Mouse (Mus musculus) hindbrain, embryonic 16.5 days (tissue): ENCODE data around the gene 2610301B20Rik. TPM values are rescaled to one million over a fixed set of nuclear protein-coding genes. Genes with fewer than 3 reads are reported as not detected.
A peak's percentile ranks its signal among the peaks of the same experiment; 100 is the strongest.

Experiments used
- ATAC-seq: fragments of 200-750 bp; cut with Nextera tagmentation; 2 replicates; pipeline ENCODE4 v1.8.0; 2017; ENCODE audit warnings: moderate TSS enrichment, moderate library complexity
- H3K27ac ChIP-seq: fragments of 300-500 bp; sonication (generic); 2 replicates; pipeline ENCODE4 v1.5.1; 2014; ENCODE audit warnings: low read depth, mild to moderate bottlenecking, control low read depth, low read length, moderate library complexity
- H3K27me3 ChIP-seq: fragments of 300-500 bp; sonication (generic); replicated peaks from 2 replicates; pipeline ENCODE4 v1.6.1; 2014; ENCODE audit warnings: low read length; ENCODE audit not compliant: control insufficient read depth, insufficient read depth
- H3K36me3 ChIP-seq: fragments of 300-500 bp; sonication (generic); 2 replicates; pipeline ENCODE4 v1.6.1; 2014; ENCODE audit warnings: mild to moderate bottlenecking, low read length, moderate library complexity, mixed read lengths; ENCODE audit not compliant: control insufficient read depth, insufficient read depth
- H3K4me1 ChIP-seq: fragments of 300-500 bp; sonication (generic); 2 replicates; pipeline ENCODE4 v1.6.1; 2014; ENCODE audit warnings: low read depth, low read length; ENCODE audit not compliant: control insufficient read depth, insufficient read depth
- H3K4me2 ChIP-seq: fragments of 300-500 bp; sonication (generic); 2 replicates; pipeline ENCODE4 v1.6.1; 2014; ENCODE audit warnings: mild to moderate bottlenecking, low read length, control low read depth, moderate library complexity
- H3K4me3 ChIP-seq: fragments of 300-500 bp; sonication (generic); 2 replicates; pipeline ENCODE4 v1.5.1; 2014; ENCODE audit warnings: mild to moderate bottlenecking, low read length, control low read depth, moderate library complexity
- H3K9ac ChIP-seq: fragments of 300-500 bp; sonication (generic); 2 replicates; pipeline ENCODE4 v1.6.1; 2014; ENCODE audit warnings: low read depth, mild to moderate bottlenecking, control low read depth, low read length, moderate library complexity
- H3K9me3 ChIP-seq: fragments of 300-500 bp; sonication (generic); 2 replicates; pipeline ENCODE4 v1.6.1; 2014; ENCODE audit warnings: mild to moderate bottlenecking, low read length, moderate library complexity; ENCODE audit not compliant: control insufficient read depth
- WGBS: fragments of 180-500 bp; shearing (Covaris S2); extraction: QIAGEN DNeasy Blood & Tissue Kit; methylation state at CpG from one replicate; pipeline ENCODE4 v1.1.7; 2014; 5-methylcytosine and 5-hydroxymethylcytosine counted together
- polyA plus RNA-seq: library from polyadenylated mRNA; unstranded; fragments of >200 nt; fragmentation: Nextera tagmentation; extraction: Ambion mirVana; gene quantifications from 2 replicates; pipeline ENCODE4 v1.2.1, GENCODE M21; 2015

The 2610301B20Rik gene
- polyA plus RNA-seq, 1 experiment from 2014 or later, result 46.0 TPM

- no peaks in the 10 kb centered on the region for H3K9me3 ChIP-seq
- no peak overlapping the region for H3K4me3 ChIP-seq
- H3K27ac ChIP-seq, result no peak overlapping the region
- no peak overlapping the region for H3K9ac ChIP-seq
- 85% methylated on average over 8 of the region's 8 CpGs for WGBS
- H3K27me3 ChIP-seq, result no peaks in the 10 kb centered on the region
- H3K36me3 ChIP-seq, result no peaks in the 10 kb centered on the region
- no peak overlapping the region for H3K4me2 ChIP-seq
- H3K4me1 ChIP-seq, result no peaks in the 10 kb centered on the region; the same call in 1 of the 2 replicates
- ATAC-seq, result no peak
These were observed 44.1 kb downstream of the 2610301B20Rik start for GRCm38 (mm10) chr4:10918402-10918801.

DNA sequence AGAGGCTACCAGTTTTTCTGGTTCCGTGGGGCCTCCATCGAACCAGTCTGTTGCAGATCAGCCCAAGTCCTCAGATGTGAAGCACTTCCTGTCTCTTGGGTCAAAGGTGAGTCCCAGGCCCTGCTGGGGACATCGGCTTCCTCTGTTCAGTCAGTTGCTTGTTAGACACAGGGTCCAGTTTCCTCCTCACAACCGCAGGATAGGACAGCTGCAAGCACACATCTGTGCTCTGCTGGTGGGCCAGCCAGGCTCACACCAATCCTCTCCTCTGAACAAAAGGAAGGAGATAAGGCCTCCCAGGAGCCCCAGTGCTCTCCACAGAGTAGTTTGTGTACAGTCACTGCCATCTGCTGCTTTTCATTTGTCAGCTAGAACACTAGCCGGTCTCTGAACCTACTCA lies 44.8 kb downstream of the 2610301B20Rik start:
- no peaks in the 10 kb centered on the region for H3K27me3 ChIP-seq
- no peaks in the 10 kb centered on the region for H3K36me3 ChIP-seq
- H3K9me3 ChIP-seq, result no peaks in the 10 kb centered on the region
- ATAC-seq, result no peak
- 66% methylated on average over 5 of the region's 5 CpGs for WGBS
- no peak overlapping the region for H3K27ac ChIP-seq
- no peak overlapping the region for H3K9ac ChIP-seq
- no peaks in the 10 kb centered on the region; the same call in 1 of the 2 replicates for H3K4me1 ChIP-seq
- no peak overlapping the region for H3K4me3 ChIP-seq
- no peak overlapping the region for H3K4me2 ChIP-seq

GRCm38 (mm10) chr4:10919530-10919929 lies 45.2 kb downstream of the 2610301B20Rik start:
- Histone ChIP-seq H3K27me3 (no peaks in the 10 kb centered on the region), H3K4me2 (no peak overlapping the region), H3K9me3 (no peaks in the 10 kb centered on the region), H3K36me3 (no peaks in the 10 kb centered on the region), H3K9ac (no peak overlapping the region), H3K27ac (no peak overlapping the region), H3K4me1 (no peaks in the 10 kb centered on the region; the same call in 1 of the 2 replicates), H3K4me3 (no peak overlapping the region)
- WGBS, result 95% methylated on average over 3 of the region's 3 CpGs
- ATAC-seq, result no peak

GRCm38 (mm10) chr4:10919987-10920386 lies 45.7 kb downstream of the 2610301B20Rik start:
- Histone ChIP-seq H3K4me1 (no peaks in the 10 kb centered on the region; the same call in 1 of the 2 replicates), H3K4me2 (no peak overlapping the region), H3K9ac (no peak overlapping the region), H3K4me3 (no peak overlapping the region), H3K27me3 (no peaks in the 10 kb centered on the region), H3K36me3 (no peaks in the 10 kb centered on the region), H3K9me3 (no peaks in the 10 kb centered on the region), H3K27ac (no peak overlapping the region)
- WGBS, result 85% methylated on average over 6 of the region's 6 CpGs
- no peak for ATAC-seq

DNA sequence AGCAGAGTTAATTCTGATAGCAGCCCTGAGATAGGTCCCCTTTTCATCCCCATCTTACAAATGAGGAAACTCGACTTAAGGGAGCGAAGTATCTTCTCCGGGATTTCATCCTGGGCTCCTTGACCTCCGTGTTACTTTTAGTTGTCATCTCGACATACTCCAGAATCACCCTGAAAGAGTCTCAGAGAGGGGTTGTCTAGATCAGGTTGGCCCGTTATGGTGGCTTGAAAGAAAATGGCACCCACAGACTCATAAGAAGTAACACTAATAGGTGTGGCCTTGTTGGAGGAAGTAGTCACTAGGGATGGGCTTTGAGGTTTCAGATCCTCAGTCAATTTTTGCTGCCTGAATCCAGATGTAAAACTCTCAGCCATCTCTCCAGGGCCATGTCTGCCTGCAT lies 46.3 kb downstream of the 2610301B20Rik start:
- Histone ChIP-seq H3K27me3 (no peaks in the 10 kb centered on the region), H3K4me2 (no peak overlapping the region), H3K4me3 (no peak overlapping the region), H3K36me3 (no peaks in the 10 kb centered on the region), H3K4me1 (no peaks in the 10 kb centered on the region; the same call in 1 of the 2 replicates), H3K27ac (no peak overlapping the region), H3K9ac (no peak overlapping the region), H3K9me3 (no peaks in the 10 kb centered on the region)
- ATAC-seq, result no peak
- WGBS, result 92% methylated on average over 6 of the region's 6 CpGs

- Histone ChIP-seq H3K27ac (no peak overlapping the region), H3K4me1 (no peaks in the 10 kb centered on the region; the same call in 1 of the 2 replicates), H3K4me2 (no peak overlapping the region), H3K27me3 (no peaks in the 10 kb centered on the region), H3K9ac (no peak overlapping the region), H3K36me3 (no peaks in the 10 kb centered on the region), H3K4me3 (no peak overlapping the region), H3K9me3 (no peaks in the 10 kb centered on the region)
- ATAC-seq, result peak; percentile 60; the same call in 1 of the 2 replicates
- WGBS, result 33% methylated on average over 6 of the region's 6 CpGs
These were observed 48.9 kb downstream of the 2610301B20Rik start for GRCm38 (mm10) chr4:10923180-10923579.

DNA sequence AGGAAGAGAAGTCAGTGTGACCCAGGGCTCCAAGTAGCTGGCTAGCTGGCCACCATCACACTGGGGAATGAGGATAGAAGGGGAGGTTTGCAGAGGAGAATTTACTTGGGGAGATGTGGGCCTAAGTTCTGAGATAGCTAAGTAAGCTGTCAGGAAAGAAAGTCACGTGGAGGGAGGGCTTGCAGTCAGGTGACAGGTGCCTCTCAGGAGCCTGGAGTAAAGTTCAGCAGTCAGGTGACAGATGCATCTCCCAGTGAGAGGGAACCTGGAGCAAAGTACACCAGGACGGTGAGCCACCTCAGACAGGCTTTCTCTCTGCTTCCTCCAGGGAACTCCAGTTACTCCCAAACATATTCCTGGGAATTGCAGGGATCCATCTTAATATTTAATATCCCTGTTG lies 49.8 kb downstream of the 2610301B20Rik start:
- H3K4me2 ChIP-seq, result no peak overlapping the region

GRCm38 (mm10) chr4:10924541-10924940 lies 50.2 kb downstream of the 2610301B20Rik start:
- Histone ChIP-seq H3K36me3 (no peaks in the 10 kb centered on the region), H3K4me1 (no peaks in the 10 kb centered on the region; the same call in 1 of the 2 replicates)
- WGBS, result 90% methylated on average over 5 of the region's 5 CpGs

More for the DNA sequence above, 49.8 kb downstream of the 2610301B20Rik start:
- Histone ChIP-seq H3K36me3 (no peaks in the 10 kb centered on the region), H3K4me1 (no peaks in the 10 kb centered on the region; the same call in 1 of the 2 replicates), H3K27ac (no peak overlapping the region), H3K9me3 (no peaks in the 10 kb centered on the region), H3K9ac (no peak overlapping the region), H3K4me3 (no peak overlapping the region), H3K27me3 (no peaks in the 10 kb centered on the region)
- WGBS, result 75% methylated on average over 2 of the region's 2 CpGs
- ATAC-seq, result no peak

DNA sequence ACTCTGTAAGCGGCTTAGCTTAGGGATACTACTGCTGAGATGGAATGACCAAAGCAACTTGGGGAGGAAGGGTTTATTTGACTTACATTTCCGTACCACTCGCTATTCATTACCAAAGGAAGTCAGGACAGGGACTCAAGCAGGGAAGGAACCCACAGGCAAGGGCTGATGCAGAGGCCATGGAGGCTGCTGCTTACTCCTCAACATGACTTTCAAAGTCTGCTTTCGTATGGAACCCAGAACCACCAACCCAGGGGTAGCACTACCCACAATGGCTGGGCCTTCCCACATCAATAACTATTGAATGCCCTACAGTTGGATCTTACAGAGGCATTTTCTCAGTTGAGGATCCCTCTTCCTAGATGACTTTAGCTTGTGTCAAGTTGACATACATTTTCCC lies 52.1 kb downstream of the 2610301B20Rik start:
- H3K36me3 ChIP-seq, result no peaks in the 10 kb centered on the region
- ATAC-seq, result no peak
- H3K27ac ChIP-seq, result no peak overlapping the region
- no peaks in the 10 kb centered on the region for H3K27me3 ChIP-seq
- no peak overlapping the region for H3K4me3 ChIP-seq
- no peak overlapping the region for H3K4me2 ChIP-seq
- H3K4me1 ChIP-seq, result no peaks in the 10 kb centered on the region; the same call in 1 of the 2 replicates
- 96% methylated on average over 4 of the region's 4 CpGs for WGBS
- H3K9ac ChIP-seq, result no peak overlapping the region
- no peaks in the 10 kb centered on the region for H3K9me3 ChIP-seq

More at GRCm38 (mm10) chr4:10924541-10924940, 50.2 kb downstream of the 2610301B20Rik start:
- H3K27me3 ChIP-seq, result no peaks in the 10 kb centered on the region
- H3K4me2 ChIP-seq, result no peak overlapping the region
- no peak for ATAC-seq
- H3K4me3 ChIP-seq, result no peak overlapping the region
- no peaks in the 10 kb centered on the region for H3K9me3 ChIP-seq
- H3K27ac ChIP-seq, result no peak overlapping the region
- no peak overlapping the region for H3K9ac ChIP-seq
